Mouse (Mus musculus): ENCODE results near the gene Utrn. TPM values are rescaled to one million over a fixed set of nuclear protein-coding genes. Genes with fewer than 3 reads are reported as not detected.

Gene Utrn
- polyA plus RNA-seq, 1 experiment, result 29.9 TPM

- no peak for DNase-seq (ENCODE audit: extremely low spot score in 1 of 2, low spot score in 1 of 2)
Measured at GRCm38 (mm10) chr10:12702140-12702539, 167.0 kb downstream of the Utrn start.

- no peak for DNase-seq (ENCODE audit: extremely low spot score in 1 of 2, low spot score in 1 of 2)
Measured at GRCm38 (mm10) chr10:12701694-12702093, 167.5 kb downstream of the Utrn start.

- DNase-seq (ENCODE audit: extremely low spot score in 1 of 2, low spot score in 1 of 2), result no peak
Measured at GRCm38 (mm10) chr10:12700576-12700975, 168.6 kb downstream of the Utrn start.

GRCm38 (mm10) chr10:12697902-12698301 lies 171.3 kb downstream of the Utrn start:
- no peak for DNase-seq (ENCODE audit: extremely low spot score in 1 of 2, low spot score in 1 of 2)

- no peak for DNase-seq (ENCODE audit: extremely low spot score in 1 of 2, low spot score in 1 of 2)
Measured at GRCm38 (mm10) chr10:12696704-12697103, 172.5 kb downstream of the Utrn start.

- no peak for DNase-seq (ENCODE audit: extremely low spot score in 1 of 2, low spot score in 1 of 2)
Measured at GRCm38 (mm10) chr10:12694774-12695173, 174.4 kb downstream of the Utrn start.

- DNase-seq (ENCODE audit: extremely low spot score in 1 of 2, low spot score in 1 of 2), result peak in 1 of 2 experiments; percentile 79
Measured at GRCm38 (mm10) chr10:12690601-12691000, 178.6 kb downstream of the Utrn start.

- DNase-seq (ENCODE audit: extremely low spot score in 1 of 2, low spot score in 1 of 2), result no peak
Measured at GRCm38 (mm10) chr10:12685683-12686082, 183.5 kb downstream of the Utrn start.

- peak; percentile 13 to 27 for DNase-seq (ENCODE audit: extremely low spot score in 1 of 2, low spot score in 1 of 2)
Measured at GRCm38 (mm10) chr10:12684018-12684417, 185.1 kb downstream of the Utrn start.

- no peak for DNase-seq (ENCODE audit: extremely low spot score in 1 of 2, low spot score in 1 of 2)
Measured at GRCm38 (mm10) chr10:12673309-12673708, 195.9 kb downstream of the Utrn start.

- no peak for DNase-seq (ENCODE audit: extremely low spot score in 1 of 2, low spot score in 1 of 2)
Measured at GRCm38 (mm10) chr10:12671608-12672007, 197.6 kb downstream of the Utrn start.

GRCm38 (mm10) chr10:12662035-12662434 lies 207.1 kb downstream of the Utrn start:
- DNase-seq (ENCODE audit: extremely low spot score in 1 of 2, low spot score in 1 of 2), result no peak

GRCm38 (mm10) chr10:12658023-12658744 lies 211.0 kb downstream of the Utrn start:
- DNase-seq (ENCODE audit: extremely low spot score in 1 of 2, low spot score in 1 of 2), result no peak

- DNase-seq (ENCODE audit: extremely low spot score in 1 of 2, low spot score in 1 of 2), result no peak
Measured at GRCm38 (mm10) chr10:12652988-12653387, 216.2 kb downstream of the Utrn start.

GRCm38 (mm10) chr10:12646119-12646518 lies 223.0 kb downstream of the Utrn start:
- DNase-seq (ENCODE audit: extremely low spot score in 1 of 2, low spot score in 1 of 2), result no peak

- peak in 1 of 2 experiments; percentile 57 for DNase-seq (ENCODE audit: extremely low spot score in 1 of 2, low spot score in 1 of 2)
Measured at GRCm38 (mm10) chr10:12643336-12643735, 225.8 kb downstream of the Utrn start.

GRCm38 (mm10) chr10:12639638-12640037 lies 229.5 kb downstream of the Utrn start:
- no peak for DNase-seq (ENCODE audit: extremely low spot score in 1 of 2, low spot score in 1 of 2)

GRCm38 (mm10) chr10:12633965-12634364 lies 235.2 kb downstream of the Utrn start:
- DNase-seq (ENCODE audit: extremely low spot score in 1 of 2, low spot score in 1 of 2), result no peak

GRCm38 (mm10) chr10:12630933-12631332 lies 238.2 kb downstream of the Utrn start:
- DNase-seq (ENCODE audit: extremely low spot score in 1 of 2, low spot score in 1 of 2), result no peak

- DNase-seq (ENCODE audit: extremely low spot score in 1 of 2, low spot score in 1 of 2), result no peak
Measured at GRCm38 (mm10) chr10:12618397-12618796, 250.8 kb downstream of the Utrn start.

GRCm38 (mm10) chr10:12615723-12616122 lies 253.4 kb downstream of the Utrn start:
- DNase-seq (ENCODE audit: extremely low spot score in 1 of 2, low spot score in 1 of 2), result peak in 1 of 2 experiments; percentile 48

GRCm38 (mm10) chr10:12614465-12615199 lies 254.5 kb downstream of the Utrn start:
- DNase-seq (ENCODE audit: extremely low spot score in 1 of 2, low spot score in 1 of 2), result peak; percentile 17 to 65

Data from frontal cortex, adult 2 months (tissue).